Mouse (Mus musculus) c-Kit-negative CD71-positive TER-119-positive erythroid progenitor cells, embryonic 14.5 days (primary cell): ENCODE measurements around the gene Mat1a.

ENCODE experiments used
- DNase-seq: peaks from one replicate; pipeline ENCODE4 v3.0.0-alpha.2; 2013; ENCODE audit warnings: low read depth, low spot score

The Mat1a gene

DNA sequence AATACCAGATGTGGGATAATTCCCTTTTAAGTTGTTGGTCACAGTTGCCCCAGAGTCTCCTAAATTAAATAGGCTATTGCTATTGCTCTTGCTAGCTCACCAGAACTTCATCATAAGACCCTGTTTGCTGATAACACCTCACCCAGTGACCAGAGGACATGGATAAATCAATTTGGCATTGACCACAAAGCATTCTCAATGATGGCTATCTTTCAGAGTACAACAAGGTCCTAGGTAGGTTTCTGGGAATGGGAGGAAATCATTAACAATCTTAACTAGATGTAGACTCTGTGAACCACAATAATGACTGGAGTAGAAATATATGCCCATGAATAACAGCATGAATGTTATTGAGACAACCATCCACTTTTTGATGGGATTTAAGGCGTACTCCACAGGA, 35.9 kb downstream of the Mat1a start:
- DNase-seq, result no peak

DNA sequence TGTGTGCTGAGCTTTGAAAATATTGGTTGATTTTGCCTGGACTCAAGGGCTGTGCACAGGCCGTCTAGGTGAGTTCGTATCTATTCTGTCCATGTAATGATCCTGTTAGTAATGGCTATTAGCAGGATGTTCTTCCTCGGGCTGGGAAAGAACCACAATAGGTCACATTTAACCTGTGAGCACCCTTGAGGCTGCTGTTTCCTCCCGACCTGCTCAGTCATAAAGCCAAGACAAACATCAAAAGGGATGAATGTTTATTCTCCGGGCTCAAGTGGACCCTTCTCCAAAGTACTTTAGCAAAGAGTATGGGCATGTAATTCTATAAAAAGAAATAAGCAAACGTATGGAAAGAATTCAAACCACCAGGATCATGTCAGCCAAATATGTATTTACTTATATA, 41.2 kb downstream of the Mat1a start:
- no peak for DNase-seq

GRCm38 (mm10) chr14:41146922-41147321, 42.1 kb downstream of the Mat1a start:
- DNase-seq, result no peak

DNA sequence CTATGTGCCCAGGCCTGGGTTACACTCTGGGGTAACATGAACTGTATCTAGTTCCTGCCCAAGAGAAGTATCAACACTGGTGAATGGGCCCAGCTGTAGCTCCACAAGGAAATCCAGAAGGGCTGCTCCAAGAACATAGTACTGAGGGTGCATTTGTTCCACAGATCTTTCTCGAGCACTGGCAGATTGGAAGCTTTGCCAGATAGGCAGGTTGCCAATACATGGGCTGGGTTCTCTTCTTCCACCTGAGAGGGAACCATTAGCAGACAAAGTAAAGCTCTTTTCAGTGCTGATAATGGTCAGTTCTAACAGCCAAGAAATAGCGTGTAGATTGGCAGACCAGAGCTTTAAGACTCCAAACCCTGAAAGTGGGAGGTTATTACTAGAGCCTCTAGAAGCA, 42.5 kb downstream of the Mat1a start:
- DNase-seq, result no peak

DNA sequence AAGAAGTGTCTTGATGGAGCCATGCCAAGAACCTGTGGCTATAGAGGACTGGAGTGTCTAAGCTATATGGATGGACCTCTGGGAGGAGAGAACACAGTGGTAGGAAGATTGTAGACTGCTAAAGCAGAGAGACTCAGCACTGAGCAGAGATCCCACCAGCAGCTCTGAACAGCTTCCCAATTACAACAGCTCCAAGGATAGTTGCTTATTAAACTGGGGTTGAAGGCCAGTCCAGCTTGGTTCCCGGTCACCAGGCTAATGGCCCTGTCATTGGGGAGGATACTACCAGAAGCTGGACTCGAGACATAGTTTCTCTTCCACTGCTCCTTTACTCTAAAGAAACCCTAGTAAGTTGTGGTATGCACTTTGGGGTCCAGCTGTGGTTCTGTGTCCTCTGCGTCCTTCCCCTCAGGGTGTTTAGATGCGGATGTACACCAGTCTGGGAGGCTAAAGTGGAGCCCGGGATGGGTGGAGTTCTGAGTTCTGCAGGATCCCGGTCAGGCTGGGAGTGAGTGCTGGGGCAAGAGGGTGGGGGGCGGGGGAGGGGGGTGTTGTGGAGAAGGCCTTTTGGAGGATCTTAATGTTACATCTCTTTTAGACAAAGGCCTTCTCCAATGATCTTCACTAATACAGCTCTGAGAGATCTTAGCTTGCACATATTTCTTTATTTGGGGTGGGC, 46.5 kb downstream of the Mat1a start, which contains the start of gene Mbl1:
Gene Mbl1 (plus strand): TSS at position 239 of the 679 bp plus-strand sequence.
- no peak for DNase-seq

DNA sequence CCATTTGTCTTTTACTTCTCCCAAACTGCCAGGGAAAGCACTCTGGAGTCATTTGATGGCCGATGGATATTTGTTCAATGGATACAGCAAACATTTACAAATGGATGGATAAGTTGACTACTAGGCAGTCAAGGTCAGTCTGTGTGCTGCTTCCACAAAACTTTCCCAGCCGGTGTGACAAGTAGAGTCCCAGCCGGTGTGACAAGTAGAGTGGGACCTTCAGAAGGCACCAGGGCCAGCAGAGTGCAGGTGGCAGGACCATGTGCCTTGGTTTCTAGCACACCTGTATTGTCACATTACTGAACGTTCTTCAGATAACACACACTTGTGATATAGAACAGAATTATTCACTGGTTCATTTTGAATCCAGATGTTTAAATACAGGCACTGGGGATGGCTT, 55.2 kb downstream of the Mat1a start:
- DNase-seq, result no peak

GRCm38 (mm10) chr14:41160743-41161142, 55.9 kb downstream of the Mat1a start:
- no peak for DNase-seq

DNA sequence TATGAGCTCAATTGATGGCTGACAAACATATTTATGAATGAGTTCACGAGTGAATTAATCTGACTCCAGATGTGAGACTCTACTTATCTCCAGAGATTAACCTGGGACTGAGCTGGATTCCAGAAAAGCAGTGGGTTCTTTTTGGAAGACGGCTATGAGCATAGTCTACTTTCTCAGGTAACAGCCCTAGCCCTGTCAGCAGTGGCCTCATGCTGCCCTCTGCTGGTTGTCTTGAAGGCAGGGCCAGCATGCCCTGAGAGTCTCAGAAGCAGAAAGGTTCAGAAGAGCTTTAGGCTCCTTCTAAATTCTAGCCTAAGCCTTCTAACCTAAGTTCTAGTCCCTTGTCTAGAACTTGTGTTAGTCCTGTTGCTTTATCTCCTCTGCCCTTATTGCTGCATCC, 57.8 kb downstream of the Mat1a start:
- no peak for DNase-seq

DNA sequence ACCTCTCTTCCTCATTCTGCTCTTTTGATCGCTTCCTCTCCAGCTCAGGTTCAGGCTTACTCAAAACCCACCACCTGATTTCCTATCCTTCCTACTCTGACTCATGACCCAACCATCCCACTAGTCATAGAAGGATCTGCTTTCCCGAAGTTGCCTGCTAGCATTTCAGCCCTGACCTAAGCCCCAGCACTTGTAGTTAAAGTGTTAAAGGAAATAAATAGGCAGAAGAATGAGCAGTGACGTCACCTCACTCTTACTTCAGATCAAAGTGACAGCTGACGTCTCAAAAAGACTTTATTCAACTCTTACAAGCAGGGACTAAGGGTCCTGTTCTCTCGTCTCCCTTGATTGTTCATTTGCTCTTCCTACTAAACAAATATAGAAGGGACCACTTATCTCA, 62.4 kb downstream of the Mat1a start:
- no peak for DNase-seq

DNA sequence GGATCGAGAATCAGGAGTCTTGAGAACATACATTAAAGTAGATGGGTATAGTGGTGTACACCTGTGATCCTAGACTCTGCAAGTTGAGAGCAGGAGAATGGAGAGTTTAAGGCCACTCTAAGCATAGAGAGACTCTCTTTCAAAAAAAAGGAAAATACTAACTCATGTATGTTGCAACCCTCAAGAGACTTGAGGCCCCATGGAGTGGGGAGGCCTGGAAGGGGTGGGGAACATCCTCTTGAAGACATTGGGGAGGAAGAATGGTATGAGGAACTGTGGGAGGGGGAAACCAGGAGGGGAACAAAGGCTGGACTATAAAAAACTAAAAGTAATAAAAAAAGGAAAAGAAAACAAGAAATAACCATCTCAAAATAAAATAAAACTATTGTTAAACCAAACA, 63.7 kb downstream of the Mat1a start:
- DNase-seq, result no peak

DNA sequence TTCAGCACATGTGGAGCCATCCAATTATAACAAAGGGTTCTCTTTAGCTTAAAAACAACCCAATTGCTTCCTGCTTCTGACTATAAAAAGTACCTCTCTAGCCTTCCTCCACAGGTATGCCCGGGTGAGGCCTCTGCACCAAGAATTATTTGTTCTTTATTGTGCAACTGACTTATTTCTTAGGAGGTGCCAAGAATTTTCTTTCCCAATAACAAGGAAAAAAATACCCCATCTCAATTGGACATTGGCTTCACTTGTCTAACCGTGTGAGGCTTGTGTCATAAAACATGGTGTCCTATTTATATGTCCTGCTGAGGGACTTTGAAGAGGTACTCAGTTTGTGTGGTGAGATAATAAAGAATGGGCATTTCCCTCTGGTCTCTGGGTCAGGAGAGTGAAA, 65.7 kb downstream of the Mat1a start:
- DNase-seq, result no peak
